Mouse (Mus musculus): Measurements from ENCODE around the gene Pld4. TPM values are rescaled to one million over a fixed set of nuclear protein-coding genes. Genes with fewer than 3 reads are reported as not detected.
"Not testable (repeated sequence)": the region's sequence is repeated elsewhere in the genome, so short reads cannot be mapped to it uniquely, and the experiment has no call there.

Gene Pld4
- polyA plus RNA-seq, 1 experiment from 2014 or later: 4.2 TPM

DNA sequence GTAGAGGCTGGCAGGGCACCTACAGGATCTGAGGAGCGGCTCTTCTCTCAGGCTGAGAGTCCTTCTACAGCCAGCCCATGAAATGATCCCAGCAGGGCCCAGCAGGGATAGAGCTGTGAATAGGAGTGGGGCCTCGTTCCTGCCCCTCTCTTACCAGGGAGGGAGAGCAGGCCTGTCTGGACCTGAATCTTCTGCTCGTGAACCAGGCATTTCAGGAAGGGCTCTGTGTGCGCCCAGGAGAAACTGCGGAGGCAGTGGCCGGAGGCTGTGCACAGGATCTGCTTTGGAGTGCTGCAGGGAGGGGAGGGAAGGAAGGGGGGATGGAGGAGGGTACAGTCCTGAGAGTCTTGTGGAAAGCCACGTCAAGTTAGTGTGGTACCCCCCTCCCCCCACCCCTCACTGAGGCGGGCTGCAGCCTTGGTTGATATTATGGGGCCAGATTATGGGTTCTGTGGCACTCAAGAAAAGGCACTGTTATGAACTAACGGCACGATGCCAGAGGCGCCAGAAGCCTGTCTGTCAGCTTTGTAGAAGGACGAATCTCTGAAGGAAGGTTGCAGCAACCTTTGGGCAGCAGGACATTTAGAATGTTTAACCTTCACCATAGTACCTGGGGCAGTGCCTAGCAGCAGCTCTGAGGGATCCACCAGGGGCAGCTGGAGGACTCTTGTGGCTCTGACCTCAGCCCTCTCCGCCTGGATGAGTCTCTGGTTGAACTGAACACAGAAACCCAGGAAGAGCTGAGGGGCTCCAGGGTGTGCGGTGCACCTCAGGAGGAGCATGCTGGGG is 54.4 kb downstream of the Pld4 start:
- Histone ChIP-seq H3K36me3 (peaks cover 55% of the 10 kb centered on the region), H3K4me3 (no peak overlapping the region), H3K9ac (no peak overlapping the region), H3K27ac (ENCODE audit: poor library complexity, severe bottlenecking) (no peak overlapping the region), H3K4me1 (replicated peaks) (peaks cover 34% of the 10 kb centered on the region), H3K27me3 (replicated peaks) (no peaks in the 10 kb centered on the region), H3K4me2 (no peak overlapping the region), H3K9me3 (replicated peaks) (no peaks in the 10 kb centered on the region)
- WGBS: 72% methylated on average over 14 of the region's 14 CpGs
- no peak for ATAC-seq (ENCODE audit: insufficient number of reproducible peaks, low FRiP score)

DNA sequence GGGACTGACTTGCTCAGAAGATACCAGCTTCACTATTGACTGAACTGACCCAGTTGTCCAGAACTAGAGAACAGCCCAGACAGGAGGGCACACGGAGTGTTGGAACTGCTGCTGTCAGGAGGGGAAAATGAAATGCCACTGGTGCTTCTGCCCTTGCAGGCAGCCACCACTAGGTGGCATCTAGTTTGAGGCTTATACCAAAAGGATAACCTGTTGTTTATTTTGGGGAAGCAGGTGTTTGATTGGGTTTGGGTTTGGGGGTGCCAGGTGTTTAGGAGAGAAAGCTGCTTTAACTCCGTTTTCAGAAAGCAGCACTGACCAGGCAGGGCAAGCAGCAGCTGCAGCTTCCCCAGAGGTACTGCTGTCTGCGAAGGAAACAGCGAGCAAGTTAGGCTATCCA is 55.8 kb downstream of the Pld4 start:
- H3K9me3 ChIP-seq (replicated peaks): no peaks in the 10 kb centered on the region
- H3K4me1 ChIP-seq (replicated peaks): peaks cover 27% of the 10 kb centered on the region
- ATAC-seq (ENCODE audit: insufficient number of reproducible peaks, low FRiP score): no peak
- no peak overlapping the region for H3K4me3 ChIP-seq
- no peak overlapping the region for H3K9ac ChIP-seq
- no peaks in the 10 kb centered on the region for H3K27me3 ChIP-seq (replicated peaks)
- H3K27ac ChIP-seq (ENCODE audit: poor library complexity, severe bottlenecking): no peak overlapping the region
- 56% methylated on average over 4 of the region's 4 CpGs for WGBS
- H3K36me3 ChIP-seq: peaks cover 68% of the 10 kb centered on the region
- no peak overlapping the region for H3K4me2 ChIP-seq

DNA sequence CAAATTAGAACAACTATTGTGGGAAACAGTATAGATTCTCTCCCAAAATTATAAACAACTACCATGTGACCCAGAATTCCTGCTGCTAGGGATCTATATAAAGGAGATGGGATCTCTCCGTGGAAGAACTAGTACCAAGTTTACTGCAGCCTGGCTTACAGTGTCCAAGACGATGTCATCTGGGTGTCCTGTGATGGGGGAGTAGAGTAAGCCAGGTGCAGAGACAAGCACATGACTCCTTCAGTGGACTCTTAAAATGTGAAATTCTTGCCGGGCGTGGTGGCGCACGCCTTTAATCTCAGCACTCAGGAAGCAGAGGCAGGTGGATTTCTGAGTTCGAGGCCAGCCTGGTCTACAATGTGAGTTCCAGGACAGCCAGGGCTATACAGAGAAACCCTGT is 56.4 kb downstream of the Pld4 start:
- not testable (repeated sequence) for H3K4me2 ChIP-seq; H3K27me3 ChIP-seq (replicated peaks); H3K9me3 ChIP-seq (replicated peaks); H3K9ac ChIP-seq; H3K4me3 ChIP-seq; H3K27ac ChIP-seq (ENCODE audit: poor library complexity, severe bottlenecking); ATAC-seq (ENCODE audit: insufficient number of reproducible peaks, low FRiP score)
- WGBS: 76% methylated on average over 7 of the region's 7 CpGs
- Histone ChIP-seq H3K36me3 (peaks cover 74% of the 10 kb centered on the region), H3K4me1 (replicated peaks) (peaks cover 27% of the 10 kb centered on the region)

Small RNA genes lying within 50 kb of the gene (microRNA-seq; reads per million reads assigned to microRNA genes)
- not detected for gene Mir6940

Other genes with a start within 250 kb of the Pld4 start
- gene Tmem179, start 243.9 kb upstream of the Pld4 start, polyA plus RNA-seq (2016; fragmentation: Nextera tagmentation; extraction: Ambion mirVana): 0.68 and 0.88 TPM in 2 replicates
- 2.2 and 3.5 TPM in 2 replicates for gene Inf2, start 171.9 kb upstream of the Pld4 start, polyA plus RNA-seq (2016; fragmentation: Nextera tagmentation; extraction: Ambion mirVana)
- gene Adssl1, start 140.6 kb upstream of the Pld4 start, polyA plus RNA-seq (2016; fragmentation: Nextera tagmentation; extraction: Ambion mirVana): 81.7 and 86.4 TPM in 2 replicates
- 99.4 and 116 TPM in 2 replicates for gene Siva1, start 116.0 kb upstream of the Pld4 start, polyA plus RNA-seq (2016; fragmentation: Nextera tagmentation; extraction: Ambion mirVana)
- gene Akt1, start 85.8 kb upstream of the Pld4 start, polyA plus RNA-seq (2016; fragmentation: Nextera tagmentation; extraction: Ambion mirVana): 180 and 184 TPM in 2 replicates
- gene Zbtb42, start 81.8 kb upstream of the Pld4 start, polyA plus RNA-seq (2016; fragmentation: Nextera tagmentation; extraction: Ambion mirVana): 4.7 and 6.4 TPM in 2 replicates
- 7.0 and 7.3 TPM in 2 replicates for gene Cep170b, start 40.2 kb upstream of the Pld4 start, polyA plus RNA-seq (2016; fragmentation: Nextera tagmentation; extraction: Ambion mirVana)
- 1.3 and 1.4 TPM in 2 replicates for gene Ahnak2, start 42.0 kb downstream of the Pld4 start, polyA plus RNA-seq (2016; fragmentation: Nextera tagmentation; extraction: Ambion mirVana)
- 9.5 and 9.6 TPM in 2 replicates for gene Clba1, start 48.3 kb downstream of the Pld4 start, polyA plus RNA-seq (2016; fragmentation: Nextera tagmentation; extraction: Ambion mirVana)
- 47.2 and 49.2 TPM in 2 replicates for gene Cdca4, start 68.8 kb downstream of the Pld4 start, polyA plus RNA-seq (2016; fragmentation: Nextera tagmentation; extraction: Ambion mirVana)
- not detected in 2 replicates for gene Gpr132, start 107.6 kb downstream of the Pld4 start, polyA plus RNA-seq (2016; fragmentation: Nextera tagmentation; extraction: Ambion mirVana)
- 2.6 TPM in 2 replicates for gene Jag2, start 169.1 kb downstream of the Pld4 start, polyA plus RNA-seq (2016; fragmentation: Nextera tagmentation; extraction: Ambion mirVana)
- gene Nudt14, start 181.5 kb downstream of the Pld4 start, polyA plus RNA-seq (2016; fragmentation: Nextera tagmentation; extraction: Ambion mirVana): 38.3 and 41.7 TPM in 2 replicates
- 22.4 and 23.0 TPM in 2 replicates for gene Btbd6, start 215.8 kb downstream of the Pld4 start, polyA plus RNA-seq (2016; fragmentation: Nextera tagmentation; extraction: Ambion mirVana)
- 40.3 and 42.9 TPM in 2 replicates for gene Brf1, start 240.0 kb downstream of the Pld4 start, polyA plus RNA-seq (2016; fragmentation: Nextera tagmentation; extraction: Ambion mirVana)

Measured in heart, embryonic 12.5 days (tissue).